ENCODE assay signal across 19 mouse cellular contexts in genomic region chr15:81017308-81017707, GRCm38 (mm10). TPM values are rescaled to one million over a fixed set of nuclear protein-coding genes. Genes with fewer than 3 reads are reported as not detected.
DNase-seq lines count a peak whose midpoint lies in the region; ATAC-seq and TF ChIP-seq lines count a peak whose summit lies in the region.
"Had no signal": no experiment of that assay in that cellular context is flagged by ENCODE, and none has a peak within 500 bp of the region (broad histone marks: within the 10 kb centered on the region; RNA-seq: fewer than 3 reads in every experiment).

No protein-coding gene starts in this region.

- no peak for TF ChIP-seq CTCF in kidney, adult 2 months (conservative IDR thresholded peaks at IDR 0.05; ENCODE audit: insufficient read depth, insufficient read length, low read depth, low read length)
- no peak for TF ChIP-seq CTCF in lung, adult 2 months (IDR thresholded peaks at IDR 0.05; ENCODE audit: insufficient read depth, low read length)

- no peak for ATAC-seq in kidney, embryonic 14.5 days (ENCODE audit: low FRiP score, low TSS enrichment)
- 0 out of 2 replicates have a peak, but pooled peaks have one; percentile 10 for ATAC-seq in lung, embryonic 16.5 days (ENCODE audit: low read depth)
- ATAC-seq: forebrain, embryonic 16.5 days; hindbrain, embryonic 16.5 days had no signal

- peak; percentile 20 for DNase-seq in kidney, adult 2 months
- no peak for DNase-seq in lung, adult 2 months
- DNase-seq in lung, postnatal 25 days (ENCODE audit: low spot score), result peak; percentile 33
- no peak for DNase-seq in thymus, postnatal 14 days
- DNase-seq: adrenal gland, postnatal 10 days; cerebellum, adult 11 months; cerebellum, adult 8-10 months; cerebellum, postnatal 14 days; heart, postnatal 10 days; heart, postnatal 4 days had no signal

- H3K27ac ChIP-seq in kidney, adult 2 months (ENCODE audit: insufficient read depth, low read depth, low read length), result no peak overlapping the region
- H3K27ac ChIP-seq in kidney, embryonic 14.5 days (ENCODE audit: low read depth, low read length), result no peak overlapping the region
- H3K27ac ChIP-seq in lung, embryonic 16.5 days (ENCODE audit: low read length), result no peak overlapping the region
- H3K27ac ChIP-seq: embryonic facial prominence, embryonic 12.5 days; forebrain, embryonic 12.5 days; heart, embryonic 10.5 days; hindbrain, embryonic 12.5 days had no signal

- H3K9me3 ChIP-seq in kidney, embryonic 14.5 days (ENCODE audit: control insufficient read depth, low read length), result no peaks in the 10 kb centered on the region
- H3K9me3 ChIP-seq in lung, embryonic 16.5 days (ENCODE audit: control insufficient read depth, low read length), result no peaks in the 10 kb centered on the region
- H3K9me3 ChIP-seq: embryonic facial prominence, embryonic 12.5 days; forebrain, embryonic 12.5 days; heart, embryonic 10.5 days; hindbrain, embryonic 12.5 days had no signal

- no peak for TF ChIP-seq POLR2A in kidney, adult 2 months (IDR thresholded peaks at IDR 0.05; ENCODE audit: low read depth, low read length)
- no peak for TF ChIP-seq POLR2A in lung, adult 2 months (IDR thresholded peaks at IDR 0.05; ENCODE audit: borderline replicate concordance, extremely low read depth, low read depth, low read length)

- H3K27me3 ChIP-seq in kidney, adult 2 months (replicated peaks; ENCODE audit: control insufficient read depth, insufficient read depth, low read length), result no peaks in the 10 kb centered on the region
- no peaks in the 10 kb centered on the region for H3K27me3 ChIP-seq in kidney, embryonic 14.5 days (ENCODE audit: control insufficient read depth, insufficient read depth, low read length)
- H3K27me3 ChIP-seq in lung, embryonic 16.5 days (ENCODE audit: control insufficient read depth, insufficient read depth, low read depth, low read length), result no peaks in the 10 kb centered on the region
- H3K27me3 ChIP-seq: CH12.LX; embryonic facial prominence, embryonic 12.5 days; forebrain, embryonic 12.5 days; hindbrain, embryonic 12.5 days had no signal

- H3K9ac ChIP-seq in kidney, embryonic 14.5 days (ENCODE audit: low read depth, low read length), result no peak overlapping the region
- no peak overlapping the region for H3K9ac ChIP-seq in lung, embryonic 16.5 days (ENCODE audit: low read length)
- H3K9ac ChIP-seq: embryonic facial prominence, embryonic 12.5 days; forebrain, embryonic 12.5 days; hindbrain, embryonic 12.5 days had no signal

- H3K4me1 ChIP-seq in kidney, adult 2 months (ENCODE audit: control insufficient read depth, insufficient read depth, low read length), result no peaks in the 10 kb centered on the region
- no peaks in the 10 kb centered on the region for H3K4me1 ChIP-seq in kidney, embryonic 14.5 days (ENCODE audit: control insufficient read depth, insufficient read depth, low read length)
- no peaks in the 10 kb centered on the region for H3K4me1 ChIP-seq in lung, embryonic 16.5 days (replicated peaks; ENCODE audit: control insufficient read depth, insufficient read depth, low read length)
- no peaks in the 10 kb centered on the region for H3K4me1 ChIP-seq in lung, adult 2 months (ENCODE audit: control insufficient read depth, insufficient read depth, low read length)
- H3K4me1 ChIP-seq: embryonic facial prominence, embryonic 12.5 days; forebrain, embryonic 12.5 days; hindbrain, embryonic 12.5 days had no signal

- no peaks in the 10 kb centered on the region; the same call in none of the 2 replicates for H3K36me3 ChIP-seq in kidney, adult 2 months (ENCODE audit: control insufficient read depth, insufficient read depth, low read length)
- peaks cover 83% of the 10 kb centered on the region for H3K36me3 ChIP-seq in kidney, embryonic 14.5 days (ENCODE audit: control insufficient read depth, insufficient read depth, low read length)
- peaks cover 25% of the 10 kb centered on the region for H3K36me3 ChIP-seq in lung, embryonic 16.5 days (ENCODE audit: control insufficient read depth, insufficient read depth, low read length)

- H3K4me2 ChIP-seq in kidney, embryonic 14.5 days (replicated peaks; ENCODE audit: low read depth, low read length), result no peak overlapping the region
- no peak overlapping the region for H3K4me2 ChIP-seq in lung, embryonic 16.5 days (ENCODE audit: low read depth, low read length)
- H3K4me2 ChIP-seq: embryonic facial prominence, embryonic 12.5 days; forebrain, embryonic 12.5 days; hindbrain, embryonic 12.5 days had no signal

- no peak overlapping the region for H3K4me3 ChIP-seq in kidney, adult 2 months (ENCODE audit: insufficient read depth, low read depth, low read length)
- no peak overlapping the region for H3K4me3 ChIP-seq in kidney, embryonic 14.5 days (ENCODE audit: low read length)
- no peak overlapping the region for H3K4me3 ChIP-seq in lung, embryonic 16.5 days (ENCODE audit: low read length)
- H3K4me3 ChIP-seq in lung, adult 2 months (replicated peaks; ENCODE audit: extremely low read depth, low read depth, low read length), result no peak overlapping the region
- H3K4me3 ChIP-seq: embryonic facial prominence, embryonic 12.5 days; forebrain, embryonic 12.5 days; heart, embryonic 10.5 days; hindbrain, embryonic 12.5 days had no signal

- 64% methylated on average over 7 of the region's 7 CpGs for WGBS in kidney, adult 2 months
- 81% methylated on average over 7 of the region's 7 CpGs for WGBS in kidney, embryonic 14.5 days
- WGBS in lung, embryonic 16.5 days, result 76% methylated on average over 7 of the region's 7 CpGs
- WGBS in lung, adult 2 months, result 83% methylated on average over 7 of the region's 7 CpGs

RNA-seq across cellular contexts. Expression of gene Sgsm3, which starts 39.7 kb away (rescaled TPM):
- 20.0 and 25.1 TPM in 2 replicates for polyA plus RNA-seq in kidney, adult 2 months (2012; rRNA removed)
- polyA plus RNA-seq in kidney, embryonic 14.5 days (2014; fragmentation: Nextera tagmentation; extraction: Ambion mirVana), result 17.2 and 17.7 TPM in 2 replicates
- 45.9 and 46.2 TPM in 2 replicates for polyA plus RNA-seq in lung, embryonic 16.5 days (2015; fragmentation: Nextera tagmentation; extraction: Ambion mirVana)
- 50.4 and 52.2 TPM in 2 replicates for polyA plus RNA-seq in lung, adult 2 months (2012; rRNA removed)

Comparison
In these comparisons a context has a peak if more than half of its experiments do, and no peak if none do; other contexts are left out.
1. DNase-seq: peak in kidney, adult 2 months (single experiment) and lung, postnatal 25 days (single experiment); none in lung, adult 2 months (single experiment) and thymus, postnatal 14 days (single experiment).